Mouse (Mus musculus): Measurements from ENCODE around the gene Adam33. TPM values are rescaled to one million over a fixed set of nuclear protein-coding genes. Genes with fewer than 3 reads are reported as not detected.

The Adam33 gene
- polyA plus RNA-seq, 1 experiment from 2014 or later, result 0.70 TPM

DNA sequence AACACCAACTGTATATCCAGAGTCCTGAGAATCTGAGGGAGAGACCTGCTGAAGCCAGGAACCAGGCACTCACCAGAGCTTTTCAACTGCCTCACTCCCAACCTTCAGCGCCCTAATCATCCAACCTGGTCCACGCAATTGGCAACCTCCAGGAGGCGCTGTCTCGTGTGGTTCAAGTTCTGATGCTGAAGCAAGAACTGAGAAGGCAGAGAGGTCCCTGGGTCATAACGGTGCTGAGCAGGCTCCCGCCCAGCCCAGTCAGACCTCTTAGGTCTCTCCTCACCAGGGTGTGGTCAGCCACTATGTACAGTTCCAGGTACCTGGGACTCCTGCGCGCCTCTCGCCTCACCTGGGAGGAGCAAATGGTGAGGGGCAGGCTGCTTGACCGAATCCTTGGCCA, 8.0 kb downstream of the Adam33 start:
- peaks cover 44% of the 10 kb centered on the region for H3K27me3 ChIP-seq
- H3K9me3 ChIP-seq, result no peaks in the 10 kb centered on the region
- no peak overlapping the region for H3K9ac ChIP-seq (replicated peaks)
- peaks cover 15% of the 10 kb centered on the region for H3K4me1 ChIP-seq
- H3K27ac ChIP-seq (replicated peaks), result no peak overlapping the region
- H3K36me3 ChIP-seq, result no peaks in the 10 kb centered on the region
- no peak overlapping the region for H3K4me3 ChIP-seq
- 1% methylated on average over 10 of the region's 10 CpGs for WGBS
- H3K4me2 ChIP-seq (replicated peaks), result no peak overlapping the region
- ATAC-seq (replicated peaks), result no peak

DNA sequence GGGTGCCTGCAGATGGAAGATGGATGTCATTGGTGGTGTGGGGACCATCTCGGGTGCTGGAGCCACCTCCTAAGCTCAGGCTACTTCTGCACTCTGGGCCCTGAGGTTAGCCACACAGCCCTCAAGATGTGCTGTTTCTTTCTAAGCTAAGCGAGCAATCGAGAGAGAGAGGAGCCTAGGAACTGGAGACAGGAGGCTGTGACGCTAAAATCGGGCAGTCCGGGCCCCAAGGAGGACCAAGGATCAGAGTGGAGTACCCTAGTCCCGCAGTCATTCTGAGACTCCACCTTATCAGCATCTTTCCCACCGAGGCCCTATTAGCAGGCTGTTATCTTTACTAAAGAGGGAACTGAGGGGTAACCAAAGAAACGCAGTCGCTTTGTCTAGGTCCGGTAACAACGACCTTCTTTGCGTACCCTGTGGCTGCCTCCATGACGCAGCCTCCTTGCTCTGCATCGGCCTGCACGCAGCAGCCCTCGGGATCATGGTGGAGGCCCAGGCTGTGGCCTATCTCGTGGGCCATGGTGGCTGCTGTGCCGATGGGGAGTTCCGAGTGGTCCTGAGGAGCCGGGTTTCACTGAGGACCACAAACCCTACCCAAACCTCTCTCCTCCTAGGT, 8.9 kb downstream of the Adam33 start:
- Histone ChIP-seq H3K27me3 (peaks cover 44% of the 10 kb centered on the region), H3K4me3 (peak overlapping the region; percentile 30), H3K9me3 (no peaks in the 10 kb centered on the region), H3K9ac (replicated peaks) (no peak overlapping the region), H3K4me1 (peaks cover 15% of the 10 kb centered on the region), H3K27ac (replicated peaks) (no peak overlapping the region), H3K4me2 (replicated peaks) (peak overlapping the region; percentile 48), H3K36me3 (no peaks in the 10 kb centered on the region)
- WGBS, result 3% methylated on average over 21 of the region's 21 CpGs
- 0 out of 2 replicates have a peak, but pooled peaks have one; percentile 23 for ATAC-seq (replicated peaks)

DNA sequence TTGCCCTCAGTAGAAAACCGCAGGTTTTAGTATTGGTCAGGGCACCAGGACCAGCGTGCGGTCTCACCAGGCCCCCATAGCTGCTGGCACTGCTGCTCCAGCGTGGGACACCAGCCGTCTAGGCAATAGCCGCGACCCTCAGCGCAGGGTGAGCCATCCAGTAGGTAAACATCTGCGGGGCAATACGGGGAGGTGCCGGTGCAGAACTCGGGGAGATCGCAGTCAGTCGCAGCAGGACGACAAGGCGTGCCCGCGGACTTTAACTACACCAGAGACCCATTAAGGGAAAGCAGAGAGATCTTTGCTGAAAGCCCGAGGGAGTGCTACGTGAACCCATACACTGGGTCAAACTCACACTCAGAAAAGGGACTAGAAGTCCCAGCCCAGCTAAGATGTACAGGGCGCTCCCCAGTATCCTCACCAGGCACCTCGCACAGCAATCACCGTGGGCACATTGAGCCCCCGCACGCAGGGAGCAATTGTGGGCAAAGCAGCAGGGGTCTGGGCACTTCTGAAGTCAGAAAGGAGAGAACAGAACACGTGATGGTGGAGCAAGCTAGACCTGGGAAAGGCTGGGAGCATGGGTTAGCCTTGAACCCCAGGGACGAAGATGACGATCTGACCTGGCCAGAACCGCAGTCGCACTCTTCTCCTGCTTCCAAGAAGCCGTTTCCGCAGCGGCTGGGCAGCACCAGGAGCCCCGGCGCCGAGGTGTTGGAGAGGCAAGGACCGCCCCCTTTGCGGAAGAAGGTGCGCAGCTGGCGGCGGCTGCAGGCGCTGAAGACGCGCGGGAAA, 9.6 kb downstream of the Adam33 start:
- no peak overlapping the region for H3K27ac ChIP-seq (replicated peaks)
- H3K4me3 ChIP-seq, result peak overlapping the region; percentile 30
- H3K9me3 ChIP-seq, result no peaks in the 10 kb centered on the region
- no peak overlapping the region for H3K9ac ChIP-seq (replicated peaks)
- H3K4me2 ChIP-seq (replicated peaks), result peak overlapping the region; percentile 48
- no peaks in the 10 kb centered on the region for H3K36me3 ChIP-seq
- WGBS, result 1% methylated on average over 45 of the region's 45 CpGs
- H3K27me3 ChIP-seq, result peaks cover 44% of the 10 kb centered on the region
- no peak for ATAC-seq (replicated peaks)
- H3K4me1 ChIP-seq, result peaks cover 15% of the 10 kb centered on the region

DNA sequence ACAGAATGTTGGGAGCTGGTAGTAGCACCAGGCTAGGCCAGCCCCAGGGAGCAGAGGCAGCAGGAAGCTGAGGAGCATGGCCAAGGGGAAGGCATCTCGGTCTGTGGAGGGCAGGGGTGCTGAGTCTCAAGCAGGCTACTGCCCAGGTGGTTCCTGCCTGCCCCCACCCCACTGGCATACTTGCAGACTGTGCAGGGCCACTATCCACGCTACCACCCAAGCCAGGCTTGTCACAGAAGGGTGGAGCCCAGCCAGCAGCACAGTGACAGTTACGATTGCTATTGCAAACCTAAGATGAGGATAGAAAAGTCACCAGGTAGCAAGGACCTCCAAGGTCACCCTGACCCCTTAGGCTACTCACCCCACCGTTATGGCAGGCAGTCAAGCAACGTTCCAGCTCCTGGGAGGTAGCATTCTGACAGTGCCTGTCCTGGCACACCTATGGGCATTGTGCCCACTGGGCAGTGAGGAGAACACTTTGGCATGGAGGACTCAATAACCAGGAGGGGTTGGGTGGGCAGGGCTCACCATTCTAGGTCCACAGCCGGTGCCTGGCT, 10.7 kb downstream of the Adam33 start:
- no peaks in the 10 kb centered on the region for H3K36me3 ChIP-seq
- H3K27me3 ChIP-seq, result peaks cover 44% of the 10 kb centered on the region
- no peak overlapping the region for H3K9ac ChIP-seq (replicated peaks)
- no peak overlapping the region for H3K4me3 ChIP-seq
- H3K27ac ChIP-seq (replicated peaks), result no peak overlapping the region
- H3K4me1 ChIP-seq, result peaks cover 15% of the 10 kb centered on the region
- ATAC-seq (replicated peaks), result no peak
- WGBS, result 73% methylated on average over 6 of the region's 6 CpGs
- no peaks in the 10 kb centered on the region for H3K9me3 ChIP-seq
- no peak overlapping the region for H3K4me2 ChIP-seq (replicated peaks)

DNA sequence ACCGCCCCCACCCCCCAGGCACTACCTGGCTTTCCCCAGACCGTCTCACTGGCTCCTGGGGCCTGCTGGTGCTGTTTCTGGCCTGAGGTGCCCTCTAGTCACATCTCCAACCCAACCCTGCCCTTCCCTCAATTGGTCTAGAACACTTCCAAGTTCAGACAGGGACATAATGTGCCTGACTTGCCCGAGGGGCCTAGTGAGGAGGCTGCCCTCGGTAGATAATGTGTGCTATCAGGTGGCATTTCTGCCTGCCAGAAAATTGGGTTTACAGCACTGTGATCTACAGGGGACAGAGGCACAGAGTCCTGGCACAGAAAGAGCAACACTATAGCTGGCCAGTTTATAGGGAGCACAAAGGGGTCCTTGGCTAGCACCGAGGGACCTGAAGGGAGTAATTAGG, 11.6 kb downstream of the Adam33 start:
- H3K9me3 ChIP-seq, result no peaks in the 10 kb centered on the region
- peaks cover 44% of the 10 kb centered on the region for H3K27me3 ChIP-seq
- H3K4me1 ChIP-seq, result peaks cover 15% of the 10 kb centered on the region
- no peak overlapping the region for H3K4me2 ChIP-seq (replicated peaks)
- H3K4me3 ChIP-seq, result no peak overlapping the region
- no peak overlapping the region for H3K27ac ChIP-seq (replicated peaks)
- no peaks in the 10 kb centered on the region for H3K36me3 ChIP-seq
- ATAC-seq (replicated peaks), result no peak
- no peak overlapping the region for H3K9ac ChIP-seq (replicated peaks)
- 75% methylated on average over 5 of the region's 5 CpGs for WGBS

DNA sequence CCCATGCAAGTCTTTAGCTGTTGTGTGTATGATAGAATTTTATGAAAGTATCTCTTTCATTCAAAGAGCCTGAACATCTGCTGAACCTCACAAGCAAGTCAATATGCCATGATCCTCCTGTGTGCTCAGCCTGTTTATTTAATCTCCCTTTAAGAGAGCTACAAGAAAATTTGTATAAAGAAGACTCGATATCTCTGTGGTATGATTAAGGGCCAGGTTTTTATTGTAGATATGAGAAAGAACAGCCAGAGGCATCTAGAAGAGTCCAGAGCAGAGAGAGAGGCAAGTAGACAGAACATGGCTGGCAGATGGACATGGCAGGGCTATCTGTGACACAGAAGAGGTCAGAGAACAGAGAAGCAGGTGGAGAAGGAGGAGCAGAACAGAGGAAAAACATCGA, 17.6 kb downstream of the Adam33 start:
- H3K9ac ChIP-seq (replicated peaks), result no peak overlapping the region
- ATAC-seq (replicated peaks), result no peak
- H3K27me3 ChIP-seq, result peaks cover 2% of the 10 kb centered on the region; the same call in 1 of the 2 replicates
- H3K4me2 ChIP-seq (replicated peaks), result no peak overlapping the region
- no peaks in the 10 kb centered on the region for H3K36me3 ChIP-seq
- no peak overlapping the region for H3K4me3 ChIP-seq
- peaks cover 6% of the 10 kb centered on the region for H3K4me1 ChIP-seq
- H3K9me3 ChIP-seq, result no peaks in the 10 kb centered on the region
- 85% methylated on average over 2 of the region's 2 CpGs for WGBS
- H3K27ac ChIP-seq (replicated peaks), result no peak overlapping the region

DNA sequence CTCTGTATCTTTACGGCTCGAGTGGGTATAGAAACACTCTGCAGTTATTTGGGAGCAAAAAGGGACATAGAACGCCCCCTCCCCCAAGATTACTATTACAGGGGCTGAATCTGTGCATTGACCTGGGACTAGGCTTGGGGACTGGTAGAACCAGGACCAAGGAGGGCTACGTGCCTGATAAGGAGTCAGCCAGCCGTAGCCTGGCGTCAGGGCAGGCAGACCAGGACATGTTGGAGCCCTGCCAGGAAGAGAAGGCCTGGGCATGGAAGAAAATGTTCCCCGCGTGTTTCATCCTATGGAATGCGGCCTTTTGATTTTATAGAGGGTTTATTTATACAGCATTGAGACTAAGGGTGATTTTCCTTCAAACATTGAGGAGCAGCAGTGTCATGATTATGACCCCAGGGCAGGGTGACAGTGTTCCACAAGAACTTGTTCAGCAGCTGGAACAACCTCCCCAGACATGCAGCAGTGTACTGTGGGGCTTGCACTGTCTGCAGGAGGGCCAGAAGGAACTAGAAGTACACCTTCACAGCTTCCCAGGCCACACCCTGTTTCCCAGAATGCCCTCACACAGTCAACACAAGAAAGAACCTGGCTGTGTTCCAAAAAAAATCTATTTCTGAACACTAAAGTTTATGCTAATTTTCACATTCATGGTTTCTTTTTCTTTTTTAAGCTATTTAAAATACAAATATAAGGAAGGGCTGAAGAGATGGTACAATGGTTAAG, 18.5 kb downstream of the Adam33 start:
- WGBS, result 82% methylated on average over 9 of the region's 9 CpGs
- Histone ChIP-seq H3K27ac (replicated peaks) (no peak overlapping the region), H3K27me3 (peaks cover 8% of the 10 kb centered on the region), H3K4me1 (peaks cover 15% of the 10 kb centered on the region), H3K36me3 (no peaks in the 10 kb centered on the region), H3K4me2 (replicated peaks) (no peak overlapping the region), H3K4me3 (no peak overlapping the region), H3K9me3 (no peaks in the 10 kb centered on the region), H3K9ac (replicated peaks) (no peak overlapping the region)
- no peak for ATAC-seq (replicated peaks)

DNA sequence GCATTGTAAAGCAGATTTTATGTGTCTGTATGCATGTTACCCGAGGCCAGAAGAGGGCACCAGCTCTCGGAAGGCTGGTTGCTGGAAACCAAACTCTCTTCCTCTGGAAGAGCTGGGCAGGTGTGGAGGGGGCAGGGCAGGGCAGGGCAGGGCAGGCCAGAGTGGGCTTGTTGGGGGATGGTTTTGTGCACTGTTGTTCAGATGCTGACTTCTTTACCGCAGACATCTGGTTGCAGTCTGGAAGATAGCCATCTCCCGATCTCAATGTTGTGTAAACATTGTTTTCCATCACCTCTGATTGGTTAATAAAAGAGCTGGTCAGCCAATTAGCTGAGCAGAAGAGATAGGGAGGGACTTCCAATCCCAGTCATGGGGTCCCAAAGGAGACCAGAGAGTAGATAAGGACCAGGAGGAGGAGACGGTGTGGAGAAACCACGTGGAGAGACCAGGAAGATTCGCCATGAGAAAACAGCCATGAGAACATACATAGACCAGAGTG, 19.2 kb downstream of the Adam33 start:
- 13% methylated on average over 7 of the region's 7 CpGs for WGBS
- ATAC-seq (replicated peaks), result no peak

DNA sequence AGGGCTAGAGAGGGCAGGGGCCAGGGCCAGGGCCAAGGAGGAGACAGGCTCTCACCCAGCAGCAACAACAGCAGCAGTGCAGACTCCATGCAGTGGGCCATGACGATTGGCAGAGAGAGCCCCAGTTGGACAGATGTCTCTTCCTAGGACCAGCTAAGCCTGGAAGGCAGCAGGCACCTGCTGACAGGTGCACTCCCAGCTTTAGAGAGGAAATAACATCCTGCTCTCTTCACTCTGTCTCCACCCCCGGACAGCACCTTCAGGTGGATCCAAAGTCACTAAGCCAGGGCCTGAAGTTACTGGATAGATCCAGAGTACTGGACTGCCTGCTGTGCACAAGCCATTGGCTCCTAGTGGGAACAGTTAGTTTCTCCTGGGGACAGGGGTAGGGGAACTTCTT, 20.6 kb downstream of the Adam33 start, which contains the start of gene Gfra4:
Gene Gfra4, minus strand, starts transcription at position 101 of the 400 bp plus-strand sequence.
- H3K27me3 ChIP-seq, result peaks cover 12% of the 10 kb centered on the region
- WGBS, result 58% methylated on average over 2 of the region's 2 CpGs
- no peaks in the 10 kb centered on the region for H3K36me3 ChIP-seq
- no peak within 1 kb of the TSS for H3K27ac ChIP-seq (replicated peaks)
- no peaks in the 10 kb centered on the region for H3K9me3 ChIP-seq
- peaks cover 19% of the 10 kb centered on the region for H3K4me1 ChIP-seq
- peak within 1 kb of the TSS; percentile 85 for H3K4me2 ChIP-seq (replicated peaks)
- ATAC-seq (replicated peaks), result no peak
- peak within 1 kb of the TSS; percentile 68 for H3K4me3 ChIP-seq
- H3K9ac ChIP-seq (replicated peaks), result peak within 1 kb of the TSS; percentile 73; the same call in 1 of the 2 replicates

More for the DNA sequence above, 19.2 kb downstream of the Adam33 start:
- Histone ChIP-seq H3K27ac (replicated peaks) (no peak overlapping the region), H3K9ac (replicated peaks) (no peak overlapping the region), H3K4me2 (replicated peaks) (no peak overlapping the region), H3K27me3 (peaks cover 12% of the 10 kb centered on the region), H3K9me3 (no peaks in the 10 kb centered on the region), H3K36me3 (no peaks in the 10 kb centered on the region), H3K4me3 (no peak overlapping the region), H3K4me1 (peaks cover 19% of the 10 kb centered on the region)

DNA sequence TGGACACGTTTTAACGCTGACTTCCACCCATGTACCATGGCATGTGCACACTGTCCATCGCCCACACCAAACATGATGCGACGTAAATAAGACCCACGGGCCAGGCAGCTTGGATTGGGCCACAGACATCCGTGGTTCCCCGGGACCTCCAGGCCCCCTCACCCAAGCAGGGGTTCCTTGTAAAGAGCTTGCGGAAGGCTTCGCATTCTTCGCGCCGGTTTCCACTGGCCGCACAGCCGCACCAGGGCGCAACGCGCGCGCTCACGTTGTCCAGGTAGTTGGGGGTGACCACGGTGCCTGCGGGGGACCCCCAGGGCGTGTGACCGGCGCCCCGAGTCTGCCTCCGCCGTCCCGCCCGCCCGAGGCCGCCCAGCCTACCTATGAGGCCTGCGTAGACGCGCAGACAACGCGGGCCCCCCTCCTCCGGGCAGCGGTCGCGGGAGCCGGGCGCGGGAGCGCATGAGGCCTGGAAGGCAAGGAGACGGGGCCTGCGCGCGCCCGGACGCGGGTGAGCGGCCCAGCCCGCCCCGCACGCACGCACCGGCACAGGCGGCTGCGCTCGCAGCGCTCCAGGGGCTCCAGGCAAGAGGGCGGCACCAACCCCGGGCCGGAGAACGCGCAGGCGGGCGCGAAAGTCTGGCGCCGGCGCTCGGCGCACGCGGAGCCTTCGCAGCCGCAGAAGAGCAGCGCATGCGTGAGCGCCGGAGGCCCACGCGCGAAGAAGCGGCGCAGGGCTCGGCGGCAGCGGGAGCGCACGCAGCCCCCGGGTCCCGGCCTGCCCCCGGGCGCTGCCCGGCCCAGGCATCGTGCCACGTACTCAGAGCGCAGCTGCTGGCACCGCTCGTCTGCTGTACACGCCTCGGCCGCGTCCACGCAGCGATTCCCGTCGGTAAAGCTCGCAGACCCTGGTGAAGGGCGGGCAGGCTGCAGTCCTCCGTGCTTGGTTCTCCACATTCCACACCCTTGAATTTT, 22.5 kb downstream of the Adam33 start:
- Histone ChIP-seq H3K9me3 (no peaks in the 10 kb centered on the region), H3K9ac (replicated peaks) (peak overlapping the region; percentile 73), H3K36me3 (no peaks in the 10 kb centered on the region), H3K4me3 (peak overlapping the region; percentile 68), H3K27ac (replicated peaks) (peak overlapping the region; percentile 71), H3K4me1 (peaks cover 19% of the 10 kb centered on the region), H3K4me2 (replicated peaks) (peak overlapping the region; percentile 85), H3K27me3 (peaks cover 12% of the 10 kb centered on the region)
- 2% methylated on average over 113 of the region's 115 CpGs for WGBS
- peak; percentile 84 for ATAC-seq (replicated peaks)

DNA sequence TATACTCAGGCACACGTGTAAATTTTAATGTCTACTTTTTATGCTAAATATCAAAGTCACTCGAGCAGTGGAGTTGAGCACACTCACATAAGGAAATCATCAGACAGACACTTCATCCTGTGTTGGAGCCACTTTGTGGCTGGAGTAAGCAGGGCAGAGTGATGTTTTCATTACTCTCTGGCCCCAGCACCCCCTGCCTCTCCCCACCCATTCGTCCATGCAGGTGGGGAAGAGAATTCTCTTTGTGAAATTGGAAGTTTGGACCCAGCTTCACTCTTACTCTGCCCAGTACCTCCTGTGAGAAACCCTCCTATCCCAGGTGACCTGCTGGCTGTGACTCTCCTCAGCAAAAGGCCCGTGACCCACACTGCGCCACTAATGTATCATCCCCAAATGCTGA, 24.9 kb downstream of the Adam33 start:
- H3K27me3 ChIP-seq, result peaks cover 12% of the 10 kb centered on the region
- ATAC-seq (replicated peaks), result no peak
- no peak overlapping the region for H3K27ac ChIP-seq (replicated peaks)
- peaks cover 19% of the 10 kb centered on the region for H3K4me1 ChIP-seq
- 83% methylated on average over 5 of the region's 5 CpGs for WGBS
- H3K4me3 ChIP-seq, result no peak overlapping the region
- H3K4me2 ChIP-seq (replicated peaks), result no peak overlapping the region
- no peaks in the 10 kb centered on the region for H3K9me3 ChIP-seq
- H3K9ac ChIP-seq (replicated peaks), result no peak overlapping the region
- H3K36me3 ChIP-seq, result no peaks in the 10 kb centered on the region

Measured in forebrain, embryonic 15.5 days (tissue).